Mouse (Mus musculus): ENCODE measurements around the gene Rap1gap2. TPM values are rescaled to one million over a fixed set of nuclear protein-coding genes. Genes with fewer than 3 reads are reported as not detected.

Rap1gap2 gene
- total RNA-seq, 2 experiments from 2014 or later: 179 to 181 TPM

GRCm38 (mm10) chr11:74551568-74551967, 59.1 kb downstream of the Rap1gap2 start:
- DNase-seq (ENCODE audit: low spot score in 2 of 2): no peak
- intact Hi-C loops (cut with DNase I): no loop called here

- intact Hi-C loops (cut with DNase I): no loop called here
Observed at GRCm38 (mm10) chr11:74550615-74551102, 60.1 kb downstream of the Rap1gap2 start.

GRCm38 (mm10) chr11:74548781-74549382, 61.8 kb downstream of the Rap1gap2 start:
- intact Hi-C loops (cut with DNase I): loop anchor here (5.0 kb wide), 1 partner anchor 172 kb away; no protein-coding TSS in a partner anchor
- no peak for DNase-seq (ENCODE audit: low spot score in 2 of 2)

More at GRCm38 (mm10) chr11:74550615-74551102, 60.1 kb downstream of the Rap1gap2 start:
- DNase-seq (ENCODE audit: low spot score in 2 of 2): no peak

GRCm38 (mm10) chr11:74546933-74547694, 63.6 kb downstream of the Rap1gap2 start:
- intact Hi-C loops (cut with DNase I): loop anchor here (5.0 kb wide), 1 partner anchor 170 kb away; no protein-coding TSS in a partner anchor
- peak; percentile 65 to 66 for DNase-seq (ENCODE audit: low spot score in 2 of 2)

- intact Hi-C loops (cut with DNase I): loop anchor here (5.0 kb wide), 1 partner anchor 169 kb away; no protein-coding TSS in a partner anchor
- peak; percentile 68 to 75 for DNase-seq (ENCODE audit: low spot score in 2 of 2)
Observed at GRCm38 (mm10) chr11:74546165-74546564, 64.5 kb downstream of the Rap1gap2 start.

- DNase-seq (ENCODE audit: low spot score in 2 of 2): no peak
- intact Hi-C loops (cut with DNase I): loop anchor here (5.0 kb wide), 1 partner anchor 168 kb away; no protein-coding TSS in a partner anchor
Observed at GRCm38 (mm10) chr11:74545560-74545959, 65.2 kb downstream of the Rap1gap2 start.

GRCm38 (mm10) chr11:74537352-74537751, 73.4 kb downstream of the Rap1gap2 start:
- no peak for DNase-seq (ENCODE audit: low spot score in 2 of 2)
- intact Hi-C loops (cut with DNase I): no loop called here

- DNase-seq (ENCODE audit: low spot score in 2 of 2): no peak
Observed at GRCm38 (mm10) chr11:74536140-74536842, 74.4 kb downstream of the Rap1gap2 start.

GRCm38 (mm10) chr11:74534380-74534779, 76.3 kb downstream of the Rap1gap2 start:
- intact Hi-C loops (cut with DNase I): no loop called here
- DNase-seq (ENCODE audit: low spot score in 2 of 2): no peak

More at GRCm38 (mm10) chr11:74536140-74536842, 74.4 kb downstream of the Rap1gap2 start:
- intact Hi-C loops (cut with DNase I): no loop called here

GRCm38 (mm10) chr11:74533050-74533449, 77.7 kb downstream of the Rap1gap2 start:
- no peak for DNase-seq (ENCODE audit: low spot score in 2 of 2)
- intact Hi-C loops (cut with DNase I): no loop called here

GRCm38 (mm10) chr11:74532401-74532800, 78.3 kb downstream of the Rap1gap2 start:
- DNase-seq (ENCODE audit: low spot score in 2 of 2): no peak
- intact Hi-C loops (cut with DNase I): no loop called here

GRCm38 (mm10) chr11:74531725-74532124, 79.0 kb downstream of the Rap1gap2 start:
- intact Hi-C loops (cut with DNase I): no loop called here
- no peak for DNase-seq (ENCODE audit: low spot score in 2 of 2)

GRCm38 (mm10) chr11:74529803-74530202, 80.9 kb downstream of the Rap1gap2 start:
- DNase-seq (ENCODE audit: low spot score in 2 of 2): peak; percentile 56 to 69
- intact Hi-C loops (cut with DNase I): loop anchor here (5.0 kb wide), 1 partner anchor 128 kb away; no protein-coding TSS in a partner anchor

- intact Hi-C loops (cut with DNase I): loop anchor here (2.0 to 5.0 kb wide), 2 partner anchors 125 to 151 kb away; no protein-coding TSS in a partner anchor
- peak; percentile 47 to 70 for DNase-seq (ENCODE audit: low spot score in 2 of 2)
Observed at GRCm38 (mm10) chr11:74527555-74527954, 83.2 kb downstream of the Rap1gap2 start.

- intact Hi-C loops (cut with DNase I): loop anchor here (2.0 to 5.0 kb wide), 2 partner anchors 124 to 150 kb away; no protein-coding TSS in a partner anchor
- DNase-seq (ENCODE audit: low spot score in 2 of 2): peak; percentile 54 to 67
Observed at GRCm38 (mm10) chr11:74526180-74527158, 84.2 kb downstream of the Rap1gap2 start.

- intact Hi-C loops (cut with DNase I): loop anchor here (2.0 to 5.0 kb wide), 2 partner anchors 123 to 149 kb away; no protein-coding TSS in a partner anchor
- DNase-seq (ENCODE audit: low spot score in 2 of 2): no peak
Observed at GRCm38 (mm10) chr11:74525605-74526004, 85.1 kb downstream of the Rap1gap2 start.

GRCm38 (mm10) chr11:74525205-74525604, 85.5 kb downstream of the Rap1gap2 start:
- no peak for DNase-seq (ENCODE audit: low spot score in 2 of 2)
- intact Hi-C loops (cut with DNase I): loop anchor here (5.0 kb wide), 1 partner anchor 123 kb away; no protein-coding TSS in a partner anchor
